Mouse (Mus musculus): ENCODE results near the gene Cbwd1. TPM values are rescaled to one million over a fixed set of nuclear protein-coding genes. Genes with fewer than 3 reads are reported as not detected.

Gene Cbwd1
- polyA plus RNA-seq, 1 experiment from 2014 or later, result 15.0 TPM

- 83% methylated on average over 2 of the region's 2 CpGs for WGBS
- H3K4me1 ChIP-seq (ENCODE audit: control insufficient read depth, insufficient read depth, low read length), result no peaks in the 10 kb centered on the region
- H3K9ac ChIP-seq (replicated peaks; ENCODE audit: low read length), result no peak overlapping the region
- no peaks in the 10 kb centered on the region for H3K36me3 ChIP-seq (ENCODE audit: control insufficient read depth, insufficient read depth, low read length)
- H3K9me3 ChIP-seq (ENCODE audit: control insufficient read depth, low read length), result no peaks in the 10 kb centered on the region
- no peaks in the 10 kb centered on the region for H3K27me3 ChIP-seq (ENCODE audit: control insufficient read depth, insufficient read depth, low read length)
- no peak overlapping the region for H3K4me3 ChIP-seq (replicated peaks; ENCODE audit: low read depth, low read length)
- no peak for ATAC-seq (ENCODE audit: low FRiP score, low TSS enrichment)
- H3K27ac ChIP-seq (replicated peaks; ENCODE audit: low read depth, low read length), result no peak overlapping the region
- H3K4me2 ChIP-seq (ENCODE audit: low read length), result no peak overlapping the region
- DNase-seq, result no peak
Measured at GRCm38 (mm10) chr19:24966203-24966602, 4.8 kb upstream of the Cbwd1 start.

- no peak for ATAC-seq (ENCODE audit: low FRiP score, low TSS enrichment)
- peak; percentile 88 for DNase-seq
- no peak overlapping the region for H3K4me2 ChIP-seq (ENCODE audit: low read length)
Measured at GRCm38 (mm10) chr19:24958531-24958930, 2.9 kb downstream of the Cbwd1 start.

GRCm38 (mm10) chr19:24945521-24946262, 15.7 kb downstream of the Cbwd1 start:
- H3K36me3 ChIP-seq (ENCODE audit: control insufficient read depth, insufficient read depth, low read length), result no peaks in the 10 kb centered on the region
- no peak overlapping the region for H3K4me2 ChIP-seq (ENCODE audit: low read length)
- no peaks in the 10 kb centered on the region for H3K4me1 ChIP-seq (ENCODE audit: control insufficient read depth, insufficient read depth, low read length)
- no peak overlapping the region for H3K9ac ChIP-seq (replicated peaks; ENCODE audit: low read length)
- ATAC-seq (ENCODE audit: low FRiP score, low TSS enrichment), result no peak
- DNase-seq, result no peak
- no peaks in the 10 kb centered on the region for H3K9me3 ChIP-seq (ENCODE audit: control insufficient read depth, low read length)
- no peak overlapping the region for H3K4me3 ChIP-seq (replicated peaks; ENCODE audit: low read depth, low read length)
- H3K27me3 ChIP-seq (ENCODE audit: control insufficient read depth, insufficient read depth, low read length), result no peaks in the 10 kb centered on the region
- H3K27ac ChIP-seq (replicated peaks; ENCODE audit: low read depth, low read length), result no peak overlapping the region

More at GRCm38 (mm10) chr19:24958531-24958930, 2.9 kb downstream of the Cbwd1 start:
- Histone ChIP-seq H3K4me3 (replicated peaks; ENCODE audit: low read depth, low read length) (no peak overlapping the region), H3K9ac (replicated peaks; ENCODE audit: low read length) (no peak overlapping the region), H3K27me3 (ENCODE audit: control insufficient read depth, insufficient read depth, low read length) (no peaks in the 10 kb centered on the region), H3K4me1 (ENCODE audit: control insufficient read depth, insufficient read depth, low read length) (peaks cover 5% of the 10 kb centered on the region), H3K27ac (replicated peaks; ENCODE audit: low read depth, low read length) (no peak overlapping the region), H3K9me3 (ENCODE audit: control insufficient read depth, low read length) (no peaks in the 10 kb centered on the region), H3K36me3 (ENCODE audit: control insufficient read depth, insufficient read depth, low read length) (peaks cover 12% of the 10 kb centered on the region)
- WGBS, result 44% methylated on average over 3 of the region's 3 CpGs

GRCm38 (mm10) chr19:24937084-24937483, 24.3 kb downstream of the Cbwd1 start:
- Histone ChIP-seq H3K4me2 (ENCODE audit: low read length) (no peak overlapping the region), H3K4me1 (ENCODE audit: control insufficient read depth, insufficient read depth, low read length) (no peaks in the 10 kb centered on the region), H3K4me3 (replicated peaks; ENCODE audit: low read depth, low read length) (no peak overlapping the region), H3K27ac (replicated peaks; ENCODE audit: low read depth, low read length) (no peak overlapping the region), H3K27me3 (ENCODE audit: control insufficient read depth, insufficient read depth, low read length) (no peaks in the 10 kb centered on the region), H3K9ac (replicated peaks; ENCODE audit: low read length) (no peak overlapping the region), H3K36me3 (ENCODE audit: control insufficient read depth, insufficient read depth, low read length) (no peaks in the 10 kb centered on the region), H3K9me3 (ENCODE audit: control insufficient read depth, low read length) (no peaks in the 10 kb centered on the region)
- ATAC-seq (ENCODE audit: low FRiP score, low TSS enrichment) (no peak), DNase-seq (peak; percentile 23)
- 37% methylated on average over 1 of the region's 1 CpGs for WGBS

- H3K9ac ChIP-seq (replicated peaks; ENCODE audit: low read length), result no peak overlapping the region
- WGBS, result 33% methylated on average over 1 of the region's 1 CpGs
- no peak overlapping the region for H3K4me3 ChIP-seq (replicated peaks; ENCODE audit: low read depth, low read length)
Measured at GRCm38 (mm10) chr19:24929041-24929440, 32.4 kb downstream of the Cbwd1 start.

GRCm38 (mm10) chr19:24920866-24921265, 40.5 kb downstream of the Cbwd1 start:
- DNase-seq, result no peak
- no peak overlapping the region for H3K27ac ChIP-seq (replicated peaks; ENCODE audit: low read depth, low read length)
- WGBS, result 92% methylated on average over 5 of the region's 5 CpGs
- no peak overlapping the region for H3K9ac ChIP-seq (replicated peaks; ENCODE audit: low read length)
- H3K4me2 ChIP-seq (ENCODE audit: low read length), result no peak overlapping the region
- H3K4me3 ChIP-seq (replicated peaks; ENCODE audit: low read depth, low read length), result no peak overlapping the region
- H3K27me3 ChIP-seq (ENCODE audit: control insufficient read depth, insufficient read depth, low read length), result no peaks in the 10 kb centered on the region
- H3K36me3 ChIP-seq (ENCODE audit: control insufficient read depth, insufficient read depth, low read length), result peaks cover 16% of the 10 kb centered on the region
- H3K9me3 ChIP-seq (ENCODE audit: control insufficient read depth, low read length), result no peaks in the 10 kb centered on the region
- ATAC-seq (ENCODE audit: low FRiP score, low TSS enrichment), result no peak
- no peaks in the 10 kb centered on the region for H3K4me1 ChIP-seq (ENCODE audit: control insufficient read depth, insufficient read depth, low read length)

More at GRCm38 (mm10) chr19:24929041-24929440, 32.4 kb downstream of the Cbwd1 start:
- Histone ChIP-seq H3K36me3 (ENCODE audit: control insufficient read depth, insufficient read depth, low read length) (0 out of 2 replicates have a peak, but pooled peaks cover 3% of the 10 kb centered on the region), H3K27ac (replicated peaks; ENCODE audit: low read depth, low read length) (no peak overlapping the region), H3K9me3 (ENCODE audit: control insufficient read depth, low read length) (no peaks in the 10 kb centered on the region), H3K27me3 (ENCODE audit: control insufficient read depth, insufficient read depth, low read length) (no peaks in the 10 kb centered on the region), H3K4me1 (ENCODE audit: control insufficient read depth, insufficient read depth, low read length) (no peaks in the 10 kb centered on the region), H3K4me2 (ENCODE audit: low read length) (no peak overlapping the region)
- ATAC-seq (ENCODE audit: low FRiP score, low TSS enrichment) (no peak), DNase-seq (no peak)

- H3K36me3 ChIP-seq (ENCODE audit: control insufficient read depth, insufficient read depth, low read length), result no peaks in the 10 kb centered on the region
- H3K27me3 ChIP-seq (ENCODE audit: control insufficient read depth, insufficient read depth, low read length), result no peaks in the 10 kb centered on the region
- H3K27ac ChIP-seq (replicated peaks; ENCODE audit: low read depth, low read length), result no peak overlapping the region
- H3K4me2 ChIP-seq (ENCODE audit: low read length), result no peak overlapping the region
- no peaks in the 10 kb centered on the region for H3K9me3 ChIP-seq (ENCODE audit: control insufficient read depth, low read length)
- DNase-seq (no peak), ATAC-seq (ENCODE audit: low FRiP score, low TSS enrichment) (no peak)
- WGBS, result 96% methylated on average over 3 of the region's 3 CpGs
- no peak overlapping the region for H3K4me3 ChIP-seq (replicated peaks; ENCODE audit: low read depth, low read length)
- no peaks in the 10 kb centered on the region for H3K4me1 ChIP-seq (ENCODE audit: control insufficient read depth, insufficient read depth, low read length)
- H3K9ac ChIP-seq (replicated peaks; ENCODE audit: low read length), result no peak overlapping the region
Measured at GRCm38 (mm10) chr19:24908385-24909155, 52.8 kb downstream of the Cbwd1 start.

GRCm38 (mm10) chr19:24907655-24908054, 53.8 kb downstream of the Cbwd1 start:
- DNase-seq (no peak), ATAC-seq (ENCODE audit: low FRiP score, low TSS enrichment) (no peak)
- 96% methylated on average over 6 of the region's 6 CpGs for whole genome bisulfite sequencing
- Histone ChIP-seq H3K4me2 (ENCODE audit: low read length) (no peak overlapping the region), H3K9me3 (ENCODE audit: control insufficient read depth, low read length) (no peaks in the 10 kb centered on the region), H3K27ac (replicated peaks; ENCODE audit: low read depth, low read length) (no peak overlapping the region), H3K9ac (replicated peaks; ENCODE audit: low read length) (no peak overlapping the region), H3K36me3 (ENCODE audit: control insufficient read depth, insufficient read depth, low read length) (no peaks in the 10 kb centered on the region), H3K4me1 (ENCODE audit: control insufficient read depth, insufficient read depth, low read length) (no peaks in the 10 kb centered on the region), H3K27me3 (ENCODE audit: control insufficient read depth, insufficient read depth, low read length) (peaks cover 8% of the 10 kb centered on the region; the same call in 1 of the 2 replicates), H3K4me3 (replicated peaks; ENCODE audit: low read depth, low read length) (no peak overlapping the region)
